Mouse (Mus musculus) embryonic fibroblast, embryonic 13.5 days (primary cell): ENCODE measurements around the gene Uspl1.

ENCODE experiments used
- CTCF ChIP-seq: IDR thresholded peaks from 2 replicates; pipeline ENCODE4 v1.5.1; 2011; ENCODE audit warnings: mild to moderate bottlenecking, control low read depth, low read length, moderate library complexity, borderline replicate concordance; ENCODE audit not compliant: insufficient read depth
- POLR2A ChIP-seq: IDR thresholded peaks from 2 replicates; pipeline ENCODE4 v1.6.1; 2011; ENCODE audit warnings: low read depth, mild to moderate bottlenecking, control low read depth, low read length, moderate library complexity

DNA sequence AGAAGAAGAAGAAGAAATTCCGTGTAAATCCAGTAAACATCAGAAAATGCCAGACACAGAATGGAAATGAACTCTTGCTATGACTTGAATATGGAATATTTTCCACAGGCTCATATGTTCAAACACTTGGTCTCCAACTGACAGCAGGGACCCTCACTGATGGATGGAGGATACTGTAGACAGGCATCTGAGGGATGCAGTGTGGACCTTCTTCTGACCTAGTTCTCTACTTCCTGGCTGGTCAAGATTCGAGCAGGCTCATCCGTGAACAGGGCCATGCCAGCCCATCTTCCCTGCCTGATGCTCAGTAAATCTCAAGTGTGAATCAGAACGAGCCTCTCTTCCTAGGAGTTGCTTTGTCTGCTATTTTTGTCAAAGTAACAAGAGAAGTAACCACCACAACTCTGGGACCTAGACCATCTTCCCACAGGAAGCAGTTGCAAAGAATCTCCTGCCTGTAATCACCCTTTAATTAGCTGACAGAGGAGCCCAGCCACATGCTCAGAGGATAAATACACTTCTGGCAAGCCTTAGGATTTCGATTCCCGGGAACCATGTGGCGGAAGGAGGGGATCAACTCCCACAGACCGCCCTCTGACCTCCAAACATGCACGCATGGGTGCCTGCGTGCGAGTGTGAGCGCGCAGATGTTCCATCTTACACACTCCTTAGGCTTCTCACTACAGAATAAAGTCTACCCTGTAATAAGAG lies 31.9 kb upstream of the Uspl1 start:
- no peak for TF ChIP-seq CTCF
- TF ChIP-seq POLR2A: no peak
